Mouse (Mus musculus): ENCODE results near the gene Tmem182.

Gene Tmem182

DNA sequence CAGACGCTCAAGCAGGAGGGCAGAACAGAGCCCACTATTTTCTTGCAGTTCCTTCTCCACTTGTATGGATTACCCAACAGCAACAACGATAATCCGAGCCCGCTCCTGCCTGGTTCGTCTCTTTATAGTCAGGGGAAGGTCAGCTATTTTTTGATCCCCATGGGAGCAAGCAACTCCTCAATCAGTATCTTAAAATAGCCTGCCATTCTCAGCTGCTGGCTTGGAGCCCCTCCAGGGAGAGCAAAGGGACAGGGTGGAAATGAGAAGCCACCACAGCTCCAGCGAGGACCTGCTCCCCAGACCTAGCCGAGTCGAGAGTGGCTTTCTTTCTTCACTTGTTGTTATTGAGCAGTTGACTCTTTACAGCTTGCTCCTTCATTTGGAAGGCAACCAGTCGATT, at the start of gene Tmem182:
TSS of gene Tmem182 (plus strand) at position 251 of the 400 bp plus-strand sequence.
- DNase-seq (ENCODE audit: low spot score): no peak

GRCm38 (mm10) chr1:40759751-40760445, 45.5 kb upstream of the Tmem182 start:
- no peak for DNase-seq (ENCODE audit: low spot score)

DNA sequence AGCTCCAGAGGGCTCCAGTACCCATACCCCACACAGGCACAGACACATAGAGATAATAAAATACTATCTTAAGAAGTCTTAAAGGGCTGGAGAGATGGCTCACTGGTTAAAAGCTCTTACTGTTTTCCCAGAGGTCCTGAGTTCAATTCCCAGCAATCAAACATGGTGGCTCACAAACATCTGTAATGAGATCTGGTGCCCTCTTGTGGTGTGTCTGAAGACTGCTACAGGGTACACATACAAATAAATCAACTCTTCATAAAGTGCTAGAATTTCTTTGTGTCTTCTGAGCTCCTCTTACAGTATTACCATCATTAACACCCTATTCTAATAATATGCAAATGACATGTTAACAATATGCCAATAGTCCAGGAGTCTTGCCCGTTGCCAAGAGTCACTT, 41.4 kb upstream of the Tmem182 start:
- no peak for DNase-seq (ENCODE audit: low spot score)

DNA sequence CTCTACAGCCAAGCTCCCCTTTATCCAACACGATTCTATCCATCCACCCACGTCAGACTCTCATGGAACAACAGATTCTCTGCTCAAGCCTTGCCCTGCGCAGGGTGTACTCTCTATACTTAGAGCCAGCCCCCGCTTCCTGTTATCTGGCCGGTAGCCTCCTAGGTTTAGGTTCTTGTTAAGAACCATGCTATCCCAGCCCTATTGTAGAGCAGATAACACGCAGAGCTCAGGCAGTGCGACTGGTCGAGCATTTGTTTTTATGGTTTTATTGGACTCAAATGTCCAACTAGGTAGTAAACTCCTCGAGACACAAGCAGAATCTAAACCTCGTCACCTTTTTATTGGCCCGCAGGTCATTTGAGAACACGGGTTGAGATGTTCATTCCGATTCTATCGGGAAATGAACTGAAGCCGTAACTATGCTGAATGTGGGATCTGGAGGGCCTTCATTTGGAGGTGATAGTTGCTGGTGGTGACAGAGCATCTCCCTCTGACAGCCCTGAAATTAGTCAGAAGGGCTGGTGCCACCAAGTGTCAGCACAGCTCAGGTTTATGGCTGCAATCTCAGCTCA, 40.6 kb upstream of the Tmem182 start:
- no peak for DNase-seq (ENCODE audit: low spot score)

DNA sequence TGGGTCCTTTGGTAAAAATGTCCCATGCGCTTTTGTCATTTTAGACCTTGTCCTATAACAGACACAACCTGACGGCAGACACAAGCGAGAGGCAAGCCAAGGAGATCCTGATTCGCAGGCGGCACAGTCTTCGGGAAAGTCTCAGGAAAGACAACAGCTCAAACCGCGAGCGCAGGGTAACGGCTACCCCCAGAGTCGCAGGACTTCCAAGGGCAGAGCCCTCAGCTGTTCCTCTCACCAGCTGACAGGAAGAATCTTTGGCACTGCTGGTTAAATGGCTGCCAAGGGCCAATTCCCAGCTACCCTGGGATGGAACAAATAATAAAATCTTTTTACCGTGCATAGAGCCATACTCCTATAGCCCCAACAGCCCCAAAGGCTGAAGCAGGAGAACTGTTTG, 39.9 kb upstream of the Tmem182 start:
- no peak for DNase-seq (ENCODE audit: low spot score)

GRCm38 (mm10) chr1:40767588-40767987, 37.8 kb upstream of the Tmem182 start:
- no peak for DNase-seq (ENCODE audit: low spot score)

- no peak for DNase-seq (ENCODE audit: low spot score)
These were observed 36.8 kb upstream of the Tmem182 start for GRCm38 (mm10) chr1:40768606-40769005.

DNA sequence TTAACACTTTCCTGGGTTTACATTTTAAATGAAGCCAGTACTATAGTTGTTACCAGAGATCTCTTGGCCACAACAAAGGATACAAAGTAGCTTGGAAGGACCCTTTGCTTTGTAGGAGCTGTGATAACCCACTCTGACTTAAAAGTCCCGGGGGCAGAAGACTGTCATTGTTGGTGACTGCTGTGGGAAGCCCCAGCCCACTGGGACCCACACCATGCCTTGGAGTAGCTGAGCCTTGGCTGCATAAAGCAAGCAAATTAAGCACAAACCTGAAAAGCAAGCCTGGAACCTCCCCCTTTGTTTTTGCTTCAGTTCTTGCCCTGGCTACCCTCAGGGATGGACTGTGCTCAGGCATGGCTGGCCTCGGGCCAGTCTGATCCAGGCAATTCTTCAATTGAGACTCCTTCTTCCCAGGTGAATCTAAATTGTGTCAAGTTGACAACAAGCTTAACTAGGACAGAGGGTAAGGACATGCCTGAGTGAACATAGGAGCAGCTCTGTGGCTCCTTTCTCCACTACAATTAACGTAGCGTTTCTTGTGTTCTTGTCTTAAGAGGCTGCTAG, 36.0 kb upstream of the Tmem182 start:
- no peak for DNase-seq (ENCODE audit: low spot score)

DNA sequence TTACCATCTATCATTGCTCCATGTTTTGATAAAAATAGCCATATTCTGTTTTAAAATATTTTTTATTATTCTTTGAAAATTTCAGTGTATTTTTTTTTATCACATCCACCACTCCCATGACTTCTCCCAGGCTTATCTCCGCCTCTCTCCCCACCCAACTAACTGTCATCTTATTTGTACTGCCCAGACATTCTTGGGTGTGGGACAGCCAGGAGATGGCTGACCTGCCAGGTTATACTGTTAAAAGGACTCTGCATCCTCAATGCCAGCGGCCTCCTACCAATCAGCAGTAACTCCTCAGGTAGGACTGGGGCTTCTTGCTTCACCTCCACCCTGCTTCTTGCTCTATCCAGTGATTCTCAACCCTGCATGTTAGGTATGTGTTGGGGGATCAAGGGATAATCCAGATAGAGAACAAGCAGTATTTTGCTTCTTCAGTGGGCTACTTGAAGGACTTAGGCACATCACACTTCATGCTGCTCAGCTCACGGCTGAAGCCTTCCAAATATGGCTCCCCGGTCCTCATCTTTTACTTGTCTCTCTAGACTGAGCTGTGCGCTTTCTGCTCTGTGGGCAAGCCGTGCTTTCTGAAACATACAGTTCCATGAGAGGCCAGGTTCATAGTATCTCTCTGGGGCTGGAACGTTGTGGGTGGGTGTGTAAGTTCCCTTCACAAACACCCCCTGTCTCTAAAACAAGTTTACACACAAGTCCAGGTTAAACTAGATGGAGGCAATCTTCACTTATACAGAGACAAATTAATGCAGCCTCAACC, 34.0 kb upstream of the Tmem182 start:
- DNase-seq (ENCODE audit: low spot score): no peak

DNA sequence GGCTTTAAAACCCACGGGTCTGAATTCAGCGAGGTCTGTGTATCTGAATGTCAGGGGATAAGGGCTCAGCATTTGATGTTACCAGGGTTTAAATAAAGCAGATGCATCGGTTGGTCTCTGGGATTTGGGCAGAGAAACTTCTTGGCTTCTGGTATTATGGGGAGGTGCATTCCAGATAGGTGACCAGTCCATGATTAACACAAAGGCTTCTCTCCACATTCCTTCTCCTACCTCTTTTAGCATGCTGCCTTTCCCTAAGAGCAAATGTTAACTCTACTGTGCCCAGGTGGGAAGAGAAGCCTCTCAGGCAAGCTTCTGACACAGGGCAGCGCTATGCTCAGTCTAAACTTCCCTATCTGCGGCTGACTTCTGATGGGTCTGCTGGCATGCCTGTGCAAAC, 32.2 kb upstream of the Tmem182 start:
- no peak for DNase-seq (ENCODE audit: low spot score)

GRCm38 (mm10) chr1:40774040-40774439, 31.4 kb upstream of the Tmem182 start:
- DNase-seq (ENCODE audit: low spot score): no peak

DNA sequence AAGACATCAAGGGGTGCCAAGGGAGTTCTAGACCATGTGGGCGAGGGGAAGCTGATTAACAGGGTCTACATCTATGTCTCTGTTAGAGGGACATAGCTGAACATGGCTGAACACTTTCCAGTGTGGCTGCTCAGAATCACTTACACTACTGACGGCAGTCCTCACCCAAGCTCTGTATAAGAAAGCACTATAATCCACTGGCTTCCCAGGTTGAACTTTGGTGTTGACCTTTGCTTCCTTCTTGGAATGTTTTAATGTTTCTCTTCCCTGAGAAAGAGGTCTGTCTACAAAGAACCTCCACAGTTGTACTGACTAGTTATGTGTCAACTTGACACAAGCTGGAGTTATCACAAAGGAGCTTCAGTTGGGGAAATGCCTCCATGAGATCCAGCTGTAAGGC, 29.3 kb upstream of the Tmem182 start:
- DNase-seq (ENCODE audit: low spot score): no peak

DNA sequence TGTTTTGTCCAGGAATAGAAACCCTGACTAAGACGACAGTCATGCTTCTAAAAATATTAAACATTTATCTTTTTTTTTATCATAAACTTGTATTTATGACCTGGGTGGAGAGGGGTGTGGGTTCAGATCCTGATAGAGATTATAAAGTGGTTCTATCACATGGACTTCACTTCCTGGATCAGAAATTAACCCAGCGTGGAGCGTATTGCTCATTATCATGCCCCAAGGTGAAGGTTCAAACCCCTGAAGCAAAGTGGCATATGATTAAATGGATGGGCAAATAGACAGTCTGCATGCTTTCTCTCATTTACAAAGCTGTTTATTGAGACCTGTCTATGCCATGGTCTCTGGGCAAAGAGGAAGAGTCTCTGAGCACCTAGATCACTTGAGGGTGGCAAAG, 28.6 kb upstream of the Tmem182 start:
- no peak for DNase-seq (ENCODE audit: low spot score)

GRCm38 (mm10) chr1:40783450-40783849, 22.0 kb upstream of the Tmem182 start:
- no peak for DNase-seq (ENCODE audit: low spot score)

- no peak for DNase-seq (ENCODE audit: low spot score)
These were observed 21.1 kb upstream of the Tmem182 start for GRCm38 (mm10) chr1:40784306-40784705.

DNA sequence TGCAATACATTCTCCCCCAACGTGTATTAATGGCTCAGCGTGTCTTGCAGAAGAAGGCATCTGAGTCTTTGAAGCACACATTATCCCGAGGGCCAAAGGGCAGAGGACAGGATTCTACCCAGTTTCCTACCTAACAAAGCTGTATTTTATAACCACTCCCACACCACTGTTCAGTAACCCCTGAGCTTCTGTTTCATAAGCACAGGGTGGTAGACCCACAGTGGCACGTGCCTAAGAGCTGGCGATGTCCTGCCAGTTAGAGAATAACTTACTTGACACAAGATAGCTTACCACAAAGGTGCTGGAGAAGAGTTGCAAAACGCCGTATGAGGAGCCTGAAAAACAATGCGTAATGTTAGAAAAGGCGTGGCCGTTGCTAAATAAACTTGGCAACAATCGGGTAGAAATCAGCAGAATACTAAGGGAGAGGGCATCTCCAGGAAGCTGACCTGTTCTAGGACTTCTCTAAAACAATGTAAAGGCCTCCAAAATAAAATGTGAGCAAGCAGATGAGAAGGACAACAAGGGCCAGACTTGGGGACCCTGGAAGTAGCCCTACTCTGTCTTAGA, 19.4 kb upstream of the Tmem182 start:
- DNase-seq (ENCODE audit: low spot score): no peak

GRCm38 (mm10) chr1:40788956-40789355, 16.4 kb upstream of the Tmem182 start:
- DNase-seq (ENCODE audit: low spot score): no peak

- DNase-seq (ENCODE audit: low spot score): no peak
These were observed 15.7 kb upstream of the Tmem182 start for GRCm38 (mm10) chr1:40789666-40790233.

- DNase-seq (ENCODE audit: low spot score): no peak
These were observed 14.9 kb upstream of the Tmem182 start, which contains the start of gene Mfsd9 for GRCm38 (mm10) chr1:40790324-40791141. TSS of gene Mfsd9 (minus strand) at chr1:40790687.

DNA sequence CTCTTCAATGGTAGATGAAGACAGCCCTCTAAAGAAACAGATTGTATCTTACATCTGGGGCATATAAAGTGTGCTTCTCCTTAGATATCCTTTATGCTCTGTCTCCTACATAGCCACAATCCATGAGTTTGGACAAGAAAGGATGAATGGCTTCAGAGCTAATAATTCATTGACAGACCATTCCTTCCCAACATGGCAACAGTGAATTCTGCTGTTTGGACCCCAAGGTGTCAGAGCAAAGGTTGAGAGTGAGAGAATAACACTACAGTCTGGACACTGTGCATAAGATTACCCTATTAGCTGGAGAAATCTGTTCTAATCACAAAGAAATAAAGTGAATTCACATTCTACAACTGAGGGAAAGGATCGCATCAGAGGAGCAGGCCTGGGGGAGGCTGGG, 9.9 kb upstream of the Tmem182 start:
- no peak for DNase-seq (ENCODE audit: low spot score)

DNA sequence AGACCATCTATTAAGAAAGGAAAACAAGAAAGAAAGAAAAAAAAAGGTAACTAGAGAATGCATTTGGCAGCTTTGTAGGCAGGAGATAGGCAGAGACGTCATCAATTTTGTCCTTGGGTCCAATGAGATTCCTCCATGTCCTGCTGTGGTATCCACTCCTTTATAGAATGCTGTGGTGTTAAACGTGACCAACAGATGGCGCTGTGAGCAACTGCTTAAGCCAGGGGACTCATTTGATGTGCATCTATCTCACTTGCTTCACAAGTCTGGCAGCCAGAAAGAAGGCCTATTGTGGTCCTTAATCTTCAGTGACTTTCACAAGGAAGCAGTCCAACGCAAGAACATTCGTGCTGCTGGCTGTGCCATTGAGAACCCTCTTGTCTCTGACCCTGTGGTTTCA, 8.1 kb upstream of the Tmem182 start:
- no peak for DNase-seq (ENCODE audit: low spot score)
